Mouse (Mus musculus): ENCODE measurements around the gene Usp20. TPM values are rescaled to one million over a fixed set of nuclear protein-coding genes. Genes with fewer than 3 reads are reported as not detected.

Gene Usp20
- polyA plus RNA-seq, 1 experiment from 2014 or later, result 31.1 TPM

DNA sequence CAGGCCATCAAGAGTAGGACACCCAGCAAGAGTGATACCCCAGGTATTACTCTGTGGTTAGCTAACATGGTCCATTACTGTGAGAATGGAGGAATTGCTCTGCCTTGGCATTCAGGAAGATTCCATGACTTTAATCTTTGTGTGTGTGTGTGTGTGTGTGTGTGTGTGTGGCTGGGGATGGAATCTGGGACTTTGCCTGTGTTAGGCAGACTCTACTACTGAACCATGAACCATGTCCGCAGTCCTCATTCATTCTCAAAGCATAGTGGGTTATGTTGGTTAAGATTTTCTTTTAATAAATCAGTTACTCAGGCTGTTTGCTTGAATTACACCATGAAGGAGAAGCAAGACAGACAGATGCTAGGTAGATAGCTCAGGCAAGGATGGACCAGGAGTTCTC, 61.8 kb downstream of the Usp20 start:
- Histone ChIP-seq H3K27ac (replicated peaks) (no peak overlapping the region), H3K4me3 (replicated peaks) (no peak overlapping the region), H3K9ac (no peak overlapping the region), H3K9me3 (replicated peaks) (peaks cover 4% of the 10 kb centered on the region; the same call in 1 of the 2 replicates), H3K4me1 (no peaks in the 10 kb centered on the region), H3K36me3 (peaks cover 58% of the 10 kb centered on the region), H3K27me3 (no peaks in the 10 kb centered on the region), H3K4me2 (replicated peaks) (no peak overlapping the region)
- 100% methylated on average over 1 of the region's 1 CpGs for WGBS
- no peak for ATAC-seq (ENCODE audit: insufficient number of reproducible peaks, low FRiP score, low TSS enrichment, low read depth)

GRCm38 (mm10) chr2:31048037-31048436, 66.0 kb downstream of the Usp20 start:
- peaks cover 55% of the 10 kb centered on the region for H3K36me3 ChIP-seq
- no peak overlapping the region for H3K27ac ChIP-seq (replicated peaks)
- ATAC-seq (ENCODE audit: insufficient number of reproducible peaks, low FRiP score, low TSS enrichment, low read depth), result no peak
- no peak overlapping the region for H3K9ac ChIP-seq
- H3K4me1 ChIP-seq, result no peaks in the 10 kb centered on the region
- H3K4me3 ChIP-seq (replicated peaks), result no peak overlapping the region
- H3K4me2 ChIP-seq (replicated peaks), result no peak overlapping the region
- H3K9me3 ChIP-seq (replicated peaks), result no peaks in the 10 kb centered on the region
- WGBS, result 91% methylated on average over 6 of the region's 6 CpGs
- no peaks in the 10 kb centered on the region for H3K27me3 ChIP-seq

- no peaks in the 10 kb centered on the region for H3K27me3 ChIP-seq
- H3K27ac ChIP-seq (replicated peaks), result no peak overlapping the region
- WGBS, result 86% methylated on average over 10 of the region's 10 CpGs
- no peaks in the 10 kb centered on the region for H3K4me1 ChIP-seq
- no peak overlapping the region for H3K4me3 ChIP-seq (replicated peaks)
- peaks cover 80% of the 10 kb centered on the region for H3K36me3 ChIP-seq
- no peak for ATAC-seq (ENCODE audit: insufficient number of reproducible peaks, low FRiP score, low TSS enrichment, low read depth)
- no peaks in the 10 kb centered on the region for H3K9me3 ChIP-seq (replicated peaks)
- H3K9ac ChIP-seq, result no peak overlapping the region
- no peak overlapping the region for H3K4me2 ChIP-seq (replicated peaks)
Measured at GRCm38 (mm10) chr2:31052441-31052840, 70.4 kb downstream of the Usp20 start.

DNA sequence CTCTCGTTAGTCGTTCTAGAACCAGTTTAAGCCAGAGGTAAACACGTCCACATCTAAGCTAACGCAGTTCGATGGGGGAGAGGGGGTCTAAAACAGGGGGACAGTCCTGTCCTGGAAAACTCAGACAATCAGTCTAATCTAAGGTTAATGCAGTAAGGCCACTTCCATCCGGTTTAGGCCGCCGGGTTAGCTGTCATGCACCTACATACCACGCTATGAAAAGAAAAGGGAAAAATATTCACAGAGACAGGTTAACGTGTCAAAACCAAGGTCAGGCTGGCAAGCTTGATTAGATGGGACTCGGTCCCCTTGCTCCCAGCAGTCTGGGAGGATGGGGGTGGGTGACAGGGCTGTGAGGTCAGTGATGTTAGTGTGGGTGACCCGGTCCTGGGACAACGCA, 71.3 kb downstream of the Usp20 start:
- no peaks in the 10 kb centered on the region for H3K9me3 ChIP-seq (replicated peaks)
- H3K9ac ChIP-seq, result no peak overlapping the region
- H3K27me3 ChIP-seq, result no peaks in the 10 kb centered on the region
- H3K4me2 ChIP-seq (replicated peaks), result no peak overlapping the region
- H3K4me3 ChIP-seq (replicated peaks), result no peak overlapping the region
- H3K4me1 ChIP-seq, result no peaks in the 10 kb centered on the region
- no peak for ATAC-seq (ENCODE audit: insufficient number of reproducible peaks, low FRiP score, low TSS enrichment, low read depth)
- H3K36me3 ChIP-seq, result peaks cover 82% of the 10 kb centered on the region
- WGBS, result 94% methylated on average over 13 of the region's 13 CpGs
- H3K27ac ChIP-seq (replicated peaks), result no peak overlapping the region

DNA sequence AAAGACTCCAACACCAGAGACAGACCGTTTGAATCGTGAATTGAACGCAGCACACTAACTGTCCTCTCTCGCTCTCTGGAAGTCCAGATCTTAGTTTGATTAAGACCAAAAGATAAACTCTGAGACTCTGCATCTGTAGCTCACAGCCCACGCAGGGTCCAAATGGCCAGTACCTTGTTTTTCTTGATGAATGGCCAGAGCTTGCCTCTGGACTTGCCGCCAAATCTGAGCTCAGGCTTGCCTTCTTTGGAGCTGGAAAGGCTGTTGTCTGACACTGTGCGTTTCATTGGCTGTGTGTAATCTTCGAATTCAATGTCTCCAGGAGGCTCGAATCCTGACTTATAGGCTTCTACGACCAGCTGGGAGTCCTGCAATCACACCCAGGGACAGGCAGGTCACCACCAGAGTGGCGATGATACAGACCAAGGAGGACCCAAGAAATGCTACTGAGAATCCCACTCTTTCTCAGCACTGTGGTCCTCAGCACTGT, 71.8 kb downstream of the Usp20 start:
- no peaks in the 10 kb centered on the region for H3K9me3 ChIP-seq (replicated peaks)
- peaks cover 85% of the 10 kb centered on the region for H3K36me3 ChIP-seq
- no peak overlapping the region for H3K9ac ChIP-seq
- no peaks in the 10 kb centered on the region for H3K4me1 ChIP-seq
- H3K4me3 ChIP-seq (replicated peaks), result no peak overlapping the region
- no peak overlapping the region for H3K4me2 ChIP-seq (replicated peaks)
- 89% methylated on average over 11 of the region's 11 CpGs for WGBS
- no peaks in the 10 kb centered on the region for H3K27me3 ChIP-seq
- no peak for ATAC-seq (ENCODE audit: insufficient number of reproducible peaks, low FRiP score, low TSS enrichment, low read depth)
- no peak overlapping the region for H3K27ac ChIP-seq (replicated peaks)

DNA sequence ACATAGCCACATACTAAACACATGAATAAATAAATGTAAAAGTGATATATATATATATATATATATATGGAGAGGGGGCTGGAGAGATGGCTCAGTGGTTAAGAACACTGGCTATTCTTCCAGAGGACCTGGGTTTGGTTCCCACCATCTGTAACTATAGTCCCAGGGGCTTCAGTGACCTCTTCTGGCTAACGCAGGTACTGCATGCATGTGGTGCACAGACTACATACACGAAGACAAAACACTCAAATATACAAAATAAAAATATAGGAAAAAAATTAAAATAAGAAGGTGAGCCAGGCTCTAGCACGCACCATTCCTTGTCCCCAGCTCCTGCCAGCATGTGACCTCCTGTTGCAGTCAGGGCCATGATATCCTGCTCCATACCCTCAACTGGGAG, 74.0 kb downstream of the Usp20 start:
- Histone ChIP-seq H3K27me3 (no peaks in the 10 kb centered on the region), H3K4me1 (no peaks in the 10 kb centered on the region), H3K27ac (replicated peaks) (no peak overlapping the region), H3K4me3 (replicated peaks) (no peak overlapping the region), H3K9me3 (replicated peaks) (no peaks in the 10 kb centered on the region), H3K36me3 (peaks cover 74% of the 10 kb centered on the region), H3K9ac (no peak overlapping the region), H3K4me2 (replicated peaks) (no peak overlapping the region)
- no peak for ATAC-seq (ENCODE audit: insufficient number of reproducible peaks, low FRiP score, low TSS enrichment, low read depth)
- 99% methylated on average over 3 of the region's 3 CpGs for WGBS

GRCm38 (mm10) chr2:31057549-31058177, 75.6 kb downstream of the Usp20 start:
- 68% methylated on average over 6 of the region's 6 CpGs for WGBS
- H3K36me3 ChIP-seq, result peaks cover 58% of the 10 kb centered on the region

DNA sequence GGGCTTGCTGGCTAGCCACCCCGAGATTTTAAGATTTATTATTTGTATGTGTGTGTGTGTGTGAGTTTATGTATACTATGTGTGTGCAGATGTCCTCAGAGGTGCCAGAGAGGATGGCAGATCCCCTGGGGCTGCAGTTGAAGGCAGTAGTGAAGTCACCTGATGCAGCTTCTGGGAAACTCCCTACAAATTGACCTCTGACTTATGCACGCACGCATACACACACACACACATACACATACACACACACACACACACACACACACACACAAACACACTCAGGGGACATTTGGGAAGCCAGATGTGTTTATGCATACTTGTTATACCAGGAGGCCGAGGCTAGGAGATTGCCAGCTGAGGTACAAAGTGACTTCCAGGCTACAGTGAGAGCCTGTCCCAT, 76.4 kb downstream of the Usp20 start:
- H3K27me3 ChIP-seq, result no peaks in the 10 kb centered on the region
- H3K4me1 ChIP-seq, result no peaks in the 10 kb centered on the region
- no peaks in the 10 kb centered on the region for H3K9me3 ChIP-seq (replicated peaks)
- H3K4me2 ChIP-seq (replicated peaks), result no peak overlapping the region
- H3K9ac ChIP-seq, result no peak overlapping the region
- no peak overlapping the region for H3K4me3 ChIP-seq (replicated peaks)
- peaks cover 50% of the 10 kb centered on the region for H3K36me3 ChIP-seq
- no peak for ATAC-seq (ENCODE audit: insufficient number of reproducible peaks, low FRiP score, low TSS enrichment, low read depth)
- WGBS, result 76% methylated on average over 4 of the region's 4 CpGs
- no peak overlapping the region for H3K27ac ChIP-seq (replicated peaks)

More at GRCm38 (mm10) chr2:31057549-31058177, 75.6 kb downstream of the Usp20 start:
- Histone ChIP-seq H3K27ac (replicated peaks) (no peak overlapping the region), H3K27me3 (no peaks in the 10 kb centered on the region), H3K9ac (no peak overlapping the region), H3K9me3 (replicated peaks) (no peaks in the 10 kb centered on the region), H3K4me2 (replicated peaks) (no peak overlapping the region), H3K4me3 (replicated peaks) (no peak overlapping the region), H3K4me1 (no peaks in the 10 kb centered on the region)
- no peak for ATAC-seq (ENCODE audit: insufficient number of reproducible peaks, low FRiP score, low TSS enrichment, low read depth)

- H3K9me3 ChIP-seq (replicated peaks), result no peaks in the 10 kb centered on the region
- H3K4me3 ChIP-seq (replicated peaks), result no peak overlapping the region
- no peak overlapping the region for H3K27ac ChIP-seq (replicated peaks)
- H3K36me3 ChIP-seq, result peaks cover 36% of the 10 kb centered on the region
- no peak overlapping the region for H3K4me2 ChIP-seq (replicated peaks)
- H3K4me1 ChIP-seq, result no peaks in the 10 kb centered on the region
- 92% methylated on average over 1 of the region's 1 CpGs for WGBS
- H3K9ac ChIP-seq, result no peak overlapping the region
- ATAC-seq (ENCODE audit: insufficient number of reproducible peaks, low FRiP score, low TSS enrichment, low read depth), result no peak
- H3K27me3 ChIP-seq, result no peaks in the 10 kb centered on the region
Measured at GRCm38 (mm10) chr2:31060271-31060670, 78.2 kb downstream of the Usp20 start.

- no peak overlapping the region for H3K27ac ChIP-seq (replicated peaks)
- H3K4me2 ChIP-seq (replicated peaks), result no peak overlapping the region
- H3K9me3 ChIP-seq (replicated peaks), result no peaks in the 10 kb centered on the region
- H3K9ac ChIP-seq, result no peak overlapping the region
- no peak overlapping the region for H3K4me3 ChIP-seq (replicated peaks)
- WGBS, result 85% methylated on average over 28 of the region's 28 CpGs
- H3K36me3 ChIP-seq, result peaks cover 28% of the 10 kb centered on the region
- H3K27me3 ChIP-seq, result no peaks in the 10 kb centered on the region
- peaks cover 3% of the 10 kb centered on the region; the same call in 1 of the 2 replicates for H3K4me1 ChIP-seq
- no peak for ATAC-seq (ENCODE audit: insufficient number of reproducible peaks, low FRiP score, low TSS enrichment, low read depth)
Measured at GRCm38 (mm10) chr2:31060787-31061730, 79.0 kb downstream of the Usp20 start.

DNA sequence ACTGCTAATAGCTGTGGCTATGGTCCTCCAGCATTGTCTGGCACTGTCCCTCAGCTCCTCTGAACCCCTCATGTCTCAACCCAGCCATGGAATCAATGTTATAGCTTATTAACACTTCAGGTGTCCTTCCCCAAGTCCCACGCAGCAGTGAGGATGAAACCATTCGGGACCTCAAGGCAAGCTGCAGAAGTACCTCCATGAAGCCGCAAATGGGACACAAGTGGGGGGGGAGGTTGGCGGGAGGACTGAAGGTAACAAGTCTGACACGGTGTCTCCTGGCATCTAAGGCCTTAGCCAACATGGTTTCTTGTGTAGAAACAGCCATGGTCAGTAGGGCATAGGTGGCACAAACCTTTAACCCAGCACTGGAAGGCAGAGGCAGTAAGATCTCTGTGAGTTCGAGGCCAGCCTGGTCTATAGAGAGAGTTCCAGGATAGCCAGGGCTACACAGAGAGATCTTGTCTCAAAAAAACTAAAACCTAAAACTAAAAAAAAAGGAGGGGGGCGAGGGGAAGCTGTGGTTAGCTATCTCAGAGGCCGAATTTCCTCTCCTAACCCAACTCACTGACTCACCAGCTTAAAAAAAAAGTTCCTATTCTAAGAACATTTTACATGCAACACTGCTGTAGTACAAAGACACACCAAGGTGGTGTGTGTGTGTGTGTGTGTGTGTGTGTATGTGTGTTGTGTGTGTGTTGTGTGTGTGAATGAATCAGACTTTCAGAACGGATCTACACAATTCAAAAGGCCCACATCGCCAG, 80.0 kb downstream of the Usp20 start:
- H3K36me3 ChIP-seq, result peaks cover 18% of the 10 kb centered on the region
- no peaks in the 10 kb centered on the region for H3K9me3 ChIP-seq (replicated peaks)
- no peak overlapping the region for H3K4me2 ChIP-seq (replicated peaks)
- no peak overlapping the region for H3K9ac ChIP-seq
- no peak overlapping the region for H3K27ac ChIP-seq (replicated peaks)
- H3K4me1 ChIP-seq, result peaks cover 13% of the 10 kb centered on the region
- no peak for ATAC-seq (ENCODE audit: insufficient number of reproducible peaks, low FRiP score, low TSS enrichment, low read depth)
- H3K4me3 ChIP-seq (replicated peaks), result no peak overlapping the region
- no peaks in the 10 kb centered on the region for H3K27me3 ChIP-seq
- 89% methylated on average over 10 of the region's 10 CpGs for WGBS

Measured in embryonic facial prominence, embryonic 15.5 days (tissue).